Mouse (Mus musculus) mouse embryonic stem cell (cell line): ENCODE results near the gene Robo1.

Source experiments
- in situ Hi-C, 2 experiments: fragments of 300-500 bp; cut with MboI; formaldehyde crosslinking; loops; 1 replicate in 1 of 2; 3 replicates in 1 of 2; pipeline ENCODE4 v1.14.3; 2019 to 2020; ENCODE audit warnings: low sequenced_read_pairs in 2 of 2, low pct_unique_long_range_greater_than_20kb in 1 of 2, mixed read lengths in 1 of 2; ENCODE audit not compliant: unreplicated experiment in 1 of 2

Robo1 gene

GRCm38 (mm10) chr16:72694787-72695186 lies 386.7 kb downstream of the Robo1 start:
- in situ Hi-C loops: no loop called here

- in situ Hi-C loops: no loop called here
These were observed 391.3 kb downstream of the Robo1 start for GRCm38 (mm10) chr16:72699238-72700006.

GRCm38 (mm10) chr16:72700297-72700696 lies 392.2 kb downstream of the Robo1 start:
- in situ Hi-C loops: no loop called here

- in situ Hi-C loops: no loop called here
These were observed 395.4 kb downstream of the Robo1 start for GRCm38 (mm10) chr16:72703486-72703885.

GRCm38 (mm10) chr16:72705851-72706250 lies 397.7 kb downstream of the Robo1 start:
- in situ Hi-C loops: no loop called here

- in situ Hi-C loops: no loop called here
These were observed 400.4 kb downstream of the Robo1 start for GRCm38 (mm10) chr16:72708526-72708925.

GRCm38 (mm10) chr16:72717118-72717802 lies 409.2 kb downstream of the Robo1 start:
- in situ Hi-C loops: no loop called here

GRCm38 (mm10) chr16:72719063-72719462 lies 411.0 kb downstream of the Robo1 start:
- in situ Hi-C loops: no loop called here

GRCm38 (mm10) chr16:72720979-72721378 lies 412.9 kb downstream of the Robo1 start:
- in situ Hi-C loops: no loop called here

- in situ Hi-C loops: no loop called here
These were observed 413.8 kb downstream of the Robo1 start for GRCm38 (mm10) chr16:72721713-72722481.

- in situ Hi-C loops: no loop called here
These were observed 426.1 kb downstream of the Robo1 start for GRCm38 (mm10) chr16:72734234-72734633.

GRCm38 (mm10) chr16:72735175-72735574 lies 427.1 kb downstream of the Robo1 start:
- in situ Hi-C loops: no loop called here

GRCm38 (mm10) chr16:72735588-72735987 lies 427.5 kb downstream of the Robo1 start:
- in situ Hi-C loops: no loop called here

GRCm38 (mm10) chr16:72737154-72737553 lies 429.0 kb downstream of the Robo1 start:
- in situ Hi-C loops: no loop called here

- in situ Hi-C loops: no loop called here
These were observed 432.1 kb downstream of the Robo1 start for GRCm38 (mm10) chr16:72740218-72740617.

- in situ Hi-C loops: no loop called here
These were observed 439.6 kb downstream of the Robo1 start for GRCm38 (mm10) chr16:72747696-72748095.

- in situ Hi-C loops: no loop called here
These were observed 457.2 kb downstream of the Robo1 start for GRCm38 (mm10) chr16:72765128-72765913.

GRCm38 (mm10) chr16:72769214-72769834 lies 461.2 kb downstream of the Robo1 start:
- in situ Hi-C loops: no loop called here
